Mouse (Mus musculus): ENCODE measurements around the gene 4931428F04Rik. TPM values are rescaled to one million over a fixed set of nuclear protein-coding genes. Genes with fewer than 3 reads are reported as not detected.

Gene 4931428F04Rik
- total and polyA plus RNA-seq, 2 experiments, result 0.46 to 1.7 TPM

DNA sequence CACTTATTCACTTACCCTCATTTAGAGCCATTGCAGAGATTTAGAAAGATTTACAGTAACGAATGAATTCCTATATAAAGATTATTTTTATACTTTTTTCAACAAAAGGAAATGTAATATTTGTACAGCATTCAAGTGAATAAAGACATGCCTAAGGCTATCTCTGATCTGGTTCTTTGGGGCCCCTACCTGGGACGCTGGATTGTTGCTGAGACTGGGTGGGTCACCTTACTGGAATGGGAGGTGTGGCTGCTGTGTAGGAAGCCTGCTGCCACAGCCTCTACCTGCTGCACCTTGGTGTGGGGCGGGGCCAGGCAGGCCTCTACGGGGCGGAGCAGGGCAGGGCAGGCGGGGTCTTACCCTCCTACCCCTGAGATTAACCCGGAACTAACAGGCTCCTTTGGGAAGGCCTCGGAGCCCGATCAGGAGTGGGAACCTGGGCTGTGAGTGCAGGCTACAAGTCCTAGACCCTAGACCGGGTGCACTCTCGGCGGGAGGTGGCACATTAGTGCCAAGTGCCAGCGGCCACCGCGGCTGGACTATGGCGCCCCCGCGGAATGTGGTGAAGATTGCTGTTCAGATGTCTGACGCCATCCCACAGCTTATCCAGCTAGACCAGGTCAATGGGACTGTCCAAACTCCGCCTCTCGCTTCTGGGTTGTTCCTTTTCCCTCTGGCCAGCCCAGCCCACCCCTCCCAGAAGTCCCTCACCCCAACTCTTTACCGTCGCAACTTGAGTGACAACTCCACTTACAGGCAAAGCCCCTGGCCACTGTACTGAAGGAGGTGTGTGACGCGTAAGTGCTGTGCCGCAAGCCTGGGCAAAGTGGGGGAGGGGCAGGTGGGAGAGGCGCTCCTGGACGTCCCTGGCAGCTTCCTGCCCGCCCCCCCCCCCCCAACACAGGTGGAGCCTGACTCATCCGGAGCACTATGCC, 15.8 kb upstream of the 4931428F04Rik start, which contains the start of gene Elmo3:
Gene Elmo3, plus strand, starts transcription at position 391 of the 935 bp plus-strand sequence.
- 7% methylated on average over 30 of the region's 30 CpGs for WGBS
- Histone ChIP-seq H3K4me1 (ENCODE audit: control insufficient read depth, insufficient read depth, low read length) (peaks cover 5% of the 10 kb centered on the region), H3K9ac (ENCODE audit: low read depth, low read length) (peak within 1 kb of the TSS; percentile 88), H3K27me3 (ENCODE audit: control insufficient read depth, insufficient read depth, low read length) (no peaks in the 10 kb centered on the region), H3K36me3 (ENCODE audit: control insufficient read depth, insufficient read depth, low read length) (peaks cover 17% of the 10 kb centered on the region), H3K79me2 (ENCODE audit: control insufficient read depth, insufficient read depth, low read length) (no peaks in the 10 kb centered on the region), H3K4me3 (ENCODE audit: insufficient read depth, low read depth, low read length) (peak within 1 kb of the TSS; percentile 85), H3K27ac (replicated peaks; ENCODE audit: insufficient read depth, low read depth, low read length) (peak within 1 kb of the TSS; percentile 90)
- peak; percentile 81 for TF ChIP-seq POLR2A (IDR thresholded peaks at IDR 0.05; ENCODE audit: extremely low read depth, insufficient read depth, low read length)
- TF ChIP-seq CTCF (IDR thresholded peaks at IDR 0.05; ENCODE audit: low read depth, low read length), result no peak
- peak; percentile 74 for DNase-seq (ENCODE audit: extremely low read depth, low read depth, low spot score)

- Histone ChIP-seq H3K36me3 (ENCODE audit: control insufficient read depth, insufficient read depth, low read length) (peaks cover 17% of the 10 kb centered on the region), H3K79me2 (ENCODE audit: control insufficient read depth, insufficient read depth, low read length) (no peaks in the 10 kb centered on the region), H3K4me1 (ENCODE audit: control insufficient read depth, insufficient read depth, low read length) (peaks cover 5% of the 10 kb centered on the region), H3K4me3 (ENCODE audit: insufficient read depth, low read depth, low read length) (no peak overlapping the region), H3K9ac (ENCODE audit: low read depth, low read length) (no peak overlapping the region), H3K27me3 (ENCODE audit: control insufficient read depth, insufficient read depth, low read length) (no peaks in the 10 kb centered on the region), H3K27ac (replicated peaks; ENCODE audit: insufficient read depth, low read depth, low read length) (no peak overlapping the region)
- WGBS, result 49% methylated on average over 9 of the region's 9 CpGs
- TF ChIP-seq CTCF (IDR thresholded peaks at IDR 0.05; ENCODE audit: low read depth, low read length) (no peak), POLR2A (IDR thresholded peaks at IDR 0.05; ENCODE audit: extremely low read depth, insufficient read depth, low read length) (no peak)
- DNase-seq (ENCODE audit: extremely low read depth, low read depth, low spot score), result no peak
These were observed 14.9 kb upstream of the 4931428F04Rik start for GRCm38 (mm10) chr8:105304325-105305210.

- no peak for DNase-seq (ENCODE audit: extremely low read depth, low read depth, low spot score)
- no peaks in the 10 kb centered on the region; the same call in 1 of the 2 replicates for H3K79me2 ChIP-seq (ENCODE audit: control insufficient read depth, insufficient read depth, low read length)
- TF ChIP-seq POLR2A (IDR thresholded peaks at IDR 0.05; ENCODE audit: extremely low read depth, insufficient read depth, low read length), result no peak
- no peak for TF ChIP-seq CTCF (IDR thresholded peaks at IDR 0.05; ENCODE audit: low read depth, low read length)
- peaks cover 19% of the 10 kb centered on the region for H3K36me3 ChIP-seq (ENCODE audit: control insufficient read depth, insufficient read depth, low read length)
- no peak overlapping the region for H3K27ac ChIP-seq (replicated peaks; ENCODE audit: insufficient read depth, low read depth, low read length)
- 77% methylated on average over 9 of the region's 9 CpGs for WGBS
- no peaks in the 10 kb centered on the region for H3K27me3 ChIP-seq (ENCODE audit: control insufficient read depth, insufficient read depth, low read length)
- H3K4me1 ChIP-seq (ENCODE audit: control insufficient read depth, insufficient read depth, low read length), result peaks cover 7% of the 10 kb centered on the region
- H3K9ac ChIP-seq (ENCODE audit: low read depth, low read length), result no peak overlapping the region
- H3K4me3 ChIP-seq (ENCODE audit: insufficient read depth, low read depth, low read length), result no peak overlapping the region
These were observed 14.2 kb upstream of the 4931428F04Rik start for GRCm38 (mm10) chr8:105303874-105304273.

DNA sequence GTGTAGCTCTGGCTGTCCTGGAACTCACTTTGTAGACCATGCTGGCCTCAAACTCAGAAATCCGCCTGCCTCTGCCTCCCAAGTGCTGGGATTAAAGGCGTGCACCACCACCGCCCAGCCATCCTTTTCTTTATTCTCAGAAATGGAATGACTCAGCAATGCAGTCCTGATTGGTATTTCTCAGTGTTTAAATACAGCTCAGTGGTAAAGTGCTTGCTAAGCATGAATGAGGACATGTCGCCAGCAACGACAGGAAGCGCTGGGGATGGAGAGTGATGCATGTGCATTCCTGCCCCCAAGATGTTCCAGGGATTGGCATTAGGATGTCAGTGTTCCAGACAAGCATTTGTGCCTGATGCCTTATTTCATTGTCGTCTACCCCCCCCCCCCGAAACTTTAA, 13.7 kb upstream of the 4931428F04Rik start:
- Histone ChIP-seq H3K9ac (ENCODE audit: low read depth, low read length) (no peak overlapping the region), H3K36me3 (ENCODE audit: control insufficient read depth, insufficient read depth, low read length) (peaks cover 19% of the 10 kb centered on the region), H3K4me3 (ENCODE audit: insufficient read depth, low read depth, low read length) (no peak overlapping the region), H3K79me2 (ENCODE audit: control insufficient read depth, insufficient read depth, low read length) (peaks cover 2% of the 10 kb centered on the region), H3K27ac (replicated peaks; ENCODE audit: insufficient read depth, low read depth, low read length) (no peak overlapping the region), H3K27me3 (ENCODE audit: control insufficient read depth, insufficient read depth, low read length) (no peaks in the 10 kb centered on the region), H3K4me1 (ENCODE audit: control insufficient read depth, insufficient read depth, low read length) (peaks cover 12% of the 10 kb centered on the region)
- no peak for TF ChIP-seq CTCF (IDR thresholded peaks at IDR 0.05; ENCODE audit: low read depth, low read length)
- TF ChIP-seq POLR2A (IDR thresholded peaks at IDR 0.05; ENCODE audit: extremely low read depth, insufficient read depth, low read length), result no peak
- DNase-seq (ENCODE audit: extremely low read depth, low read depth, low spot score), result no peak
- 79% methylated on average over 8 of the region's 8 CpGs for WGBS

GRCm38 (mm10) chr8:105299962-105300361, 10.3 kb upstream of the 4931428F04Rik start:
- Histone ChIP-seq H3K36me3 (ENCODE audit: control insufficient read depth, insufficient read depth, low read length) (peaks cover 19% of the 10 kb centered on the region), H3K9ac (ENCODE audit: low read depth, low read length) (no peak overlapping the region), H3K27me3 (ENCODE audit: control insufficient read depth, insufficient read depth, low read length) (no peaks in the 10 kb centered on the region), H3K4me1 (ENCODE audit: control insufficient read depth, insufficient read depth, low read length) (peaks cover 10% of the 10 kb centered on the region), H3K27ac (replicated peaks; ENCODE audit: insufficient read depth, low read depth, low read length) (no peak overlapping the region), H3K79me2 (ENCODE audit: control insufficient read depth, insufficient read depth, low read length) (peaks cover 11% of the 10 kb centered on the region), H3K4me3 (ENCODE audit: insufficient read depth, low read depth, low read length) (no peak overlapping the region)
- WGBS, result 93% methylated on average over 8 of the region's 8 CpGs
- DNase-seq (ENCODE audit: extremely low read depth, low read depth, low spot score), result no peak
- no peak for TF ChIP-seq CTCF (IDR thresholded peaks at IDR 0.05; ENCODE audit: low read depth, low read length)
- no peak for TF ChIP-seq POLR2A (IDR thresholded peaks at IDR 0.05; ENCODE audit: extremely low read depth, insufficient read depth, low read length)
